Mouse (Mus musculus) c-Kit-positive CD71-negative TER-119-negative erythroid progenitor cells, embryonic 14.5 days (primary cell): ENCODE measurements at regions not wholly inside any gene's neighbourhood (a gene's known extent, or its start where the extent isn't known, plus 50 kb on each side); places are given as distances from the start of the nearest gene placed in this dataset.

Experiments
- DNase-seq: peaks from one replicate; pipeline ENCODE4 v3.0.0-alpha.2; 2013; ENCODE audit warnings: low read depth

GRCm38 (mm10) chr3:35235066-35235465, 518.8 kb upstream of the Atp11b start:
- DNase-seq = no peak

- DNase-seq = no peak
Measured at GRCm38 (mm10) chr3:35235772-35236171, 518.1 kb upstream of the Atp11b start.

DNA sequence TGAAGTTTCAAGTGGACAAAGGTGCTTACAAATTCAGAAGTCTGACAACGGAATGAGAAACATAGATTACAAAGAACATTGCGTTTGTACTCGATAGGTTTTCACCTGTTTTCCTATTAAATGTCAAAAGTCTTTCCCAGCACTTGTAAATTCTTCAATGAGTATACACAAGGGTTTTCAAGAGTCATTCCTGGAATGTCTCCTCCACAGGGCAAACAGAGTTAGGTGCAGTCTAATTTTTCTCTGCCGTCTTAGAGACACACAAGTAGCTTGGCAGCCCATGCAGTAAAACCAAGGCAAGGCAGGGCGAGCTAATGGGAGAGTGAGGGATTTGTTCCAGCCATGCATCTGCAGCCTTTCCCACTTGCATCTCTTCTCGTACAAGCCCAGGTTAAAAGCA, 516.6 kb upstream of the Atp11b start:
- DNase-seq = no peak

DNA sequence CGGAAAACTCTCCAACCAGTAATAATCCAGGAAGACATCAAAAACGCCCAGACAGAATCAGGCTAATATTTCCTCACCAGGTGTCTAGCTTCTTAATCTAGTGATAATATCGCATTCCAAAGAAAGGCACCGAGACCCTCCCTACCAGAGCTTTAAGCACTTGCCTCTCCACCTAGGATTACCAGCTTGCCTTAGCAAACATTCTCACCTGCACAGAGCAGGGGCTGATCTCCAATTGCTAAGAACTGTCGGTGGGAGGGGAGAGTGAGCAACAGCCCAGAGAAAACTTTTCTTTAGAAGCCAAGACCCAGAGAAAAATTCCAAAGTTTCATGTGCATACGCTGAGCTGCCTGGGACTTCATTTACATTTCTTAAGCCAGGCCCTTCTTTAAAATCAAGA, 511.6 kb upstream of the Atp11b start:
- DNase-seq = no peak

- no peak for DNase-seq
Measured at GRCm38 (mm10) chr3:35242871-35243529, 510.9 kb upstream of the Atp11b start.

GRCm38 (mm10) chr3:35245003-35245402, 508.9 kb upstream of the Atp11b start:
- no peak for DNase-seq

DNA sequence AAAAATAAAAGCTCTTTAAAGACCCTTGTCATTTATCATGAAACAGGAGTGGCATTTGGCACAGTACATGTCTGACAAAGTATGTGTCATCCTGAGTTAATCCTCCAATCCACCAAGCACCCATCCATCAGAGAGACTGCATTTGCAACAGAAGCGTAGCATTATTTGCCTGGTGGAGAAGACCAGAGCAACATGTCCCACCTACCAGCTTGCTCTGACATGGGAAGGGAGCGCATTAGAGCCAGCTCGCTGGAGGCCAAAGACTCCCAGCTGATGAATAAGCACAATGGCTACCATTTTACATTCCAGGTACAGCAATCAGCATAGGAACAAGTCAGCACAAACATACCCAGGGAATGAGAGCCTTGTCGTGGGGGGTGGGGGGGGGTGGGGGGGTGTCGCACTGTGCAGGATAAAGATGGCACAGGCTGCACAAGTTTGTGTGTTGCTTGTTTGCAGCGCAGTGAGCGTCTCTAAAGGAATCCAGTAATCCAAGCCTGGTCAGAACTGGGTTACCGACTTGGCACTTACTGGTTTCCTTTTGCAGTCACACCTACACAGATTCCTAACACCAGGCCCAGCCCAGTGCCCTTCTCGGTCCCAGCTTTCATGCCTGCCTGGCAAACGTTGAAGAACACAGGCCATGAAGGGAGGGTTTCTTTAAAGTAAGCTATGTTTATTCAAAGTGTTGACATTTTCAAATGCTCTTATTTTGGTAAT, 507.8 kb upstream of the Atp11b start:
- DNase-seq = no peak

GRCm38 (mm10) chr3:35249160-35249559, 504.7 kb upstream of the Atp11b start:
- DNase-seq = no peak

GRCm38 (mm10) chr3:35250092-35250749, 503.7 kb upstream of the Atp11b start:
- DNase-seq = no peak

DNA sequence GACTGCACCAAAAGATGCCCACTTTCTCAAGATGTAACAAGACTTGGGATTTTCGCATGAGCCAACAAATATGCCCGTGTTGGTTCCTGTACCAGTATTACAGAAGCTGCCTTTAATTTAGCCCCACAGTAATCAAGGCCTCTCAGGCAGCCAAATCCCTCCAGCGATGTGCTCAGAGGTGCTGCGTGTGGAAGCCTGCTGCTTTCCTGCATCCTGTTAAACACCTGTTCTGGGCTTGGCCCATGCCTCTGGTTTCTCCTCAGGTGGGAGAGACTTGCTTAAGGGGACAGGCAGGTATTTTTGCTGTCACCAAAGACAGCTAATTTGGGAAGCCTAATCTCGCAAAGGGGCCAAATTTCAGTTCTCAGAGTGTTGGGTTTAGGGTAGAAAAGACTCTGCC, 500.0 kb upstream of the Atp11b start:
- DNase-seq = no peak

- no peak for DNase-seq
Measured at GRCm38 (mm10) chr3:35260936-35261335, 493.0 kb upstream of the Atp11b start.

DNA sequence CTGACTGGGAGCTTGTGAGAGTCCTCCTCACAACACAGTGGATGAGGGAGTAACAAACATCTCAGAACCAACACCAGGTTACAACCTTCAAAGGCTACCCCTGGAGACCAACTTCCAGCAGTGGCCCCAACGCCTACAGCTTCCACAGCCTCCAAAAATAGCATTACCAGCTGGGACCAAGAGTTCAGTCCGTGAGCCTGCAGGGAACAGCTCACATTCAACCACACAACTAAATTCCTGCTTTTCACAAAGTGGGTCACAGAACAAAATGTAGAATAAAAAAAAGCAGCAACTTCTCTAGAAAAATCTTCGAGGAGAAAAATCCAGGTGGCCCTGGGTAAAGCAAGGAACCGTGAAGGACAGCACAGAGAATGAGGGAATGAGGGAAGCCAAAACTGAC, 485.0 kb upstream of the Atp11b start:
- no peak for DNase-seq

GRCm38 (mm10) chr3:35269977-35270880, 483.7 kb upstream of the Atp11b start:
- DNase-seq = no peak

GRCm38 (mm10) chr3:35273546-35273945, 480.4 kb upstream of the Atp11b start:
- DNase-seq = no peak

GRCm38 (mm10) chr3:35280981-35281380, 472.9 kb upstream of the Atp11b start:
- no peak for DNase-seq

DNA sequence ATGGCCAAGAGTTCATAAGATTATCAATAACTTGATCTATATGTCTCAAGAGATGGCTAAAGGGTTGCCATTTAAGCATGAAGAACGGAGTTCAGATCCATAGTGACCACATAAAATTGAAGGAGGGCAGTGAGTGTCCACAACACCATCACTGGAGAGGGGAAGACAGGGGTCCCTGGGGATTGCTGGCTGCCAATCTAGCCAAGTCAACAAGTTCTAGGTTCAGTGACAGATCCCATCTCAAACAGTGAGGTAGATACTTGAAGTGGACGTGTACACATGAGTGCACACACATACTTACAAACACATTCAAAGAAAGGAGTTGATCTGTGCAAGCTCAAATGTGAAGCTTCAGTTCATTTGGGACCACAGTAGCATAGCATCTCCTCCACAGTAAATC, 471.8 kb upstream of the Atp11b start:
- DNase-seq = no peak

- no peak for DNase-seq
Measured at GRCm38 (mm10) chr3:35294771-35295170, 459.1 kb upstream of the Atp11b start.

DNA sequence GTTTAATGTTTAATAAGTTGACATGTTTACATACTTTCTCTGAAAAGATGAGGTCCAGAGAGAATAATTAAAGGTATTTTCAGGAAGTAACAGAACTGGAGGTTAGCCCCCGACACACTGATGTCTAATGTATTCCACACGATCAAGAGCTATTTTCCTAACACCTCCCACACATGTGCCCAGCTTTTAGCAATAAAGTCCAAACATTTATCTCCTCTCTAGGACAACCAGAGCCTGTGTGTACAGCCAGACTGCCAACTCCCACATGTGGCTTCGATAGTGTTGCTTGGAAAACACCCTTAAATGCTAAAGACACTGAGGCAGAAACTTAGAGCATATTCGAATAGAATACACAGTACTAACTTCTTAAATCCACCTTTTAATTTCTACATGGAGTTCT, 458.2 kb upstream of the Atp11b start:
- no peak for DNase-seq

GRCm38 (mm10) chr3:35299036-35299435, 454.9 kb upstream of the Atp11b start:
- no peak for DNase-seq

- DNase-seq = no peak
Measured at GRCm38 (mm10) chr3:35306013-35306412, 447.9 kb upstream of the Atp11b start.

GRCm38 (mm10) chr3:35314177-35314576, 439.7 kb upstream of the Atp11b start:
- no peak for DNase-seq

DNA sequence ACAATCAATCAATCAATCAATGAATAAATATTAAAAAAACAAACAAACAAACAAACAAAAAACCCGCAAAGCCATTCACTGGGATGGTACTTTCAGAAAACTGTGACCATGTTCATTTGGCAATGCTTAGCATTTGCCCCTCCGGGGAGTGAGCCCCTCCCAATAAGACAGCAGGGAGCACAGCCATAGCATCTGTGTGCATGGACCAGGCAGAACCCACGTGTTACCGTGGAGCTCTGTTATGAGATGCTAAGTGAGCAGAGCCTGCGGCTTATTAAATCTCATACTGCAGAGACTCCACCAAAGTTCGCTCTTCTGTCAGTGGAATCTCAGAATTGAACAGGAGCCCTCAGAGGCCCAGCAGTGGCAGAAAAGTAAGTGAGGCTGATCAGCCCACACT, 438.7 kb upstream of the Atp11b start:
- no peak for DNase-seq
